Mouse (Mus musculus): ENCODE data around the gene Vmn1r179. TPM values are rescaled to one million over a fixed set of nuclear protein-coding genes. Genes with fewer than 3 reads are reported as not detected.
"Not testable (repeated sequence)": the region's sequence is repeated elsewhere in the genome, so short reads cannot be mapped to it uniquely, and the experiment has no call there.

Gene Vmn1r179
- not detected in 2 replicates for polyA plus RNA-seq (2014; fragmentation: Nextera tagmentation; extraction: Ambion mirVana)

DNA sequence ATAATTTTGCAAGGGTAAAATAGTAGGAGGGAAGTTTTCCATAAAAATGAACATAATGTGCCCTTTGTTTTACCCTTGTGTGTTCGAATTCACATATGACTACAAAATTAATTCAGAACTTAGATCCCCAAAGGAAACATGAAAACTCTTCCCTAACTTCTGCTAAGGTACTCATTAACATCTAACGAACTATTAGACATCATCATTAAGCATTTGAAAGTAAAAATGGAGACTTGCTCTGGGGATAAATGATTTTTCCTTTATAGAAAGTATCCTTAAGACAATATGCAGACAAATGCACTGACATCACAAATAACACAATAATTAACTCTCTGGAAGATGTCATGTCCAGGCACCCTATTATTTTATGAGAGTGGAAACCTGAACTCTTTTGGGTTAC, at the start of gene Vmn1r179:
TSS of gene Vmn1r179 (plus strand) at position 301 of the 400 bp plus-strand sequence.
- no peak for ATAC-seq (replicated peaks; ENCODE audit: insufficient number of reproducible peaks, low FRiP score, low TSS enrichment)
- H3K4me3 ChIP-seq (ENCODE audit: low read depth, low read length) = no peak within 1 kb of the TSS
- no peak within 1 kb of the TSS for H3K27ac ChIP-seq (ENCODE audit: low read depth, low read length)
- peaks cover 11% of the 10 kb centered on the region; the same call in 1 of the 2 replicates for H3K9me3 ChIP-seq (replicated peaks; ENCODE audit: control insufficient read depth, low read length)
- 55% methylated on average over 2 of the region's 2 CpGs for WGBS (ENCODE audit: insufficient replicate concordance)
- H3K27me3 ChIP-seq (ENCODE audit: control insufficient read depth, insufficient read depth, low read length) = no peaks in the 10 kb centered on the region
- no peaks in the 10 kb centered on the region for H3K4me1 ChIP-seq (ENCODE audit: control insufficient read depth, insufficient read depth, low read length)
- H3K9ac ChIP-seq (ENCODE audit: low read depth, low read length) = no peak within 1 kb of the TSS
- no peak within 1 kb of the TSS for H3K4me2 ChIP-seq
- H3K36me3 ChIP-seq (ENCODE audit: control insufficient read depth, insufficient read depth, low read length) = no peaks in the 10 kb centered on the region

DNA sequence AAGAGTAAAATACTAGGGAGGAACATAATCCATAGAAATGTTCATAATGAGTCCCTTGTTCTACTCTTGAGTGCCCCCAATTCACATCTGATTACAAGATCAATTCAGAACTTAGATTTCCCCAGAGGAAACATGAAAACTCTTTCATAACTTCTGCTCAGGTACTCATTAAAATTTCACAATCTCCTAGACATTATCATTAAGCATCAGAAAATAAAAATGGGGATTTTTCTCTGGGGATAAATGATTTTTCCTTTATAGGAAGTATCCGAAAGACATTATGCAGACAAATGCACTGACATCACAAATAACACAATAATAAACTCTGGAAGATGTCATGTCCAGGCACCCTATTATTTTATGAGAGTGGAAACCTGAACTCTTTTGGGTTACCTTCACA, 35.1 kb upstream of the Vmn1r179 start, which contains the start of gene Vmn1r178:
TSS of gene Vmn1r178 (plus strand) at position 301 of the 400 bp plus-strand sequence.
- WGBS (ENCODE audit: insufficient replicate concordance) = 66% methylated on average over 1 of the region's 1 CpGs
- Histone ChIP-seq H3K27me3 (ENCODE audit: control insufficient read depth, insufficient read depth, low read length) (no peaks in the 10 kb centered on the region), H3K4me3 (ENCODE audit: low read depth, low read length) (no peak within 1 kb of the TSS), H3K36me3 (ENCODE audit: control insufficient read depth, insufficient read depth, low read length) (no peaks in the 10 kb centered on the region), H3K9ac (ENCODE audit: low read depth, low read length) (no peak within 1 kb of the TSS), H3K4me2 (no peak within 1 kb of the TSS), H3K9me3 (replicated peaks; ENCODE audit: control insufficient read depth, low read length) (0 out of 2 replicates have a peak, but pooled peaks cover 2% of the 10 kb centered on the region), H3K4me1 (ENCODE audit: control insufficient read depth, insufficient read depth, low read length) (no peaks in the 10 kb centered on the region), H3K27ac (ENCODE audit: low read depth, low read length) (no peak within 1 kb of the TSS)
- no peak for ATAC-seq (replicated peaks; ENCODE audit: insufficient number of reproducible peaks, low FRiP score, low TSS enrichment)

DNA sequence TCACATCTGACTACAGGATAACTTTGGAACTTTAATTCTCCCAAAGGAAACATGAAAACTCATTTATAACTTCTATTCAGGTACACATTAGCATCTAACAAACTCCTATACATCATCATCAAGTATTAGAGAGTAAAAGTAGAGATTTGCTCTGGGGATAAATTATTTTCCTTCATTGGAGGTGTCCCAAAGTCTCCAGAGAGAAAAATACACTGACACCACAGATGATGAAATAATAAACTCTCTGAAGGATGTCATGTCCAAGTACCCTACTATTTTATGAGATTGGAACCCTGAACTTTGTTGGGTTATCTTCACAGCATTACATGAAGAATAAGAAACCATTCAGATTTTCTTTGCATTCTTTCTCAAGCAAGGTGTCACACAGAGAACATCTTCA, 23.6 kb downstream of the Vmn1r179 start, which contains the start of gene Vmn1r180:
TSS of gene Vmn1r180 (plus strand) at position 301 of the 400 bp plus-strand sequence.
- Histone ChIP-seq H3K4me3 (ENCODE audit: low read depth, low read length) (no peak within 1 kb of the TSS), H3K27ac (ENCODE audit: low read depth, low read length) (no peak within 1 kb of the TSS), H3K9me3 (replicated peaks; ENCODE audit: control insufficient read depth, low read length) (peaks cover 7% of the 10 kb centered on the region), H3K4me2 (no peak within 1 kb of the TSS), H3K4me1 (ENCODE audit: control insufficient read depth, insufficient read depth, low read length) (no peaks in the 10 kb centered on the region), H3K36me3 (ENCODE audit: control insufficient read depth, insufficient read depth, low read length) (no peaks in the 10 kb centered on the region), H3K9ac (ENCODE audit: low read depth, low read length) (no peak within 1 kb of the TSS), H3K27me3 (ENCODE audit: control insufficient read depth, insufficient read depth, low read length) (no peaks in the 10 kb centered on the region)
- ATAC-seq (replicated peaks; ENCODE audit: insufficient number of reproducible peaks, low FRiP score, low TSS enrichment) = no peak

DNA sequence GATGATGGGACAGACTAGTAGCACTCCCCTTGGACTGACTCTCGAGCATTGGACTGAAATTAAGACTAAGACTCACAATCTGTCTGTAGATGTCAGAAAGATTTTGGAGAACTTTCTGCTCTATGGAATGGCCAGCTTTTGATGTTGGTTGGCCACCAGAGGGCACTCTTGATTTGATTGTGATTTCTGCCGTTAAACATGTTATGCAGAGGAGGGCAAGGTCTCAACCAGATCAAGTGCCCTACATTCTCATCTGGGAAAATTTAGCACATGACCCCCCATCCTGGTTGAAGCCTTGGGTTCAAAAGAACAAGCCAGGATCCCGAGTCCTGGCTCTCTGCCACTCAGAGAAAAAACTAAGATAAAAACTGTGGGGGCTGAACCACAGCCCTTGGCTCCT, 41.3 kb downstream of the Vmn1r179 start:
- H3K9me3 ChIP-seq (replicated peaks; ENCODE audit: control insufficient read depth, low read length) = peaks cover 31% of the 10 kb centered on the region
- H3K9ac ChIP-seq (ENCODE audit: low read depth, low read length); H3K4me3 ChIP-seq (ENCODE audit: low read depth, low read length); H3K27ac ChIP-seq (ENCODE audit: low read depth, low read length); H3K36me3 ChIP-seq (ENCODE audit: control insufficient read depth, insufficient read depth, low read length); H3K27me3 ChIP-seq (ENCODE audit: control insufficient read depth, insufficient read depth, low read length); H3K4me2 ChIP-seq; ATAC-seq (replicated peaks; ENCODE audit: insufficient number of reproducible peaks, low FRiP score, low TSS enrichment); H3K4me1 ChIP-seq (ENCODE audit: control insufficient read depth, insufficient read depth, low read length): not testable (repeated sequence)
- 45% methylated on average over 3 of the region's 3 CpGs for WGBS (ENCODE audit: insufficient replicate concordance)

DNA sequence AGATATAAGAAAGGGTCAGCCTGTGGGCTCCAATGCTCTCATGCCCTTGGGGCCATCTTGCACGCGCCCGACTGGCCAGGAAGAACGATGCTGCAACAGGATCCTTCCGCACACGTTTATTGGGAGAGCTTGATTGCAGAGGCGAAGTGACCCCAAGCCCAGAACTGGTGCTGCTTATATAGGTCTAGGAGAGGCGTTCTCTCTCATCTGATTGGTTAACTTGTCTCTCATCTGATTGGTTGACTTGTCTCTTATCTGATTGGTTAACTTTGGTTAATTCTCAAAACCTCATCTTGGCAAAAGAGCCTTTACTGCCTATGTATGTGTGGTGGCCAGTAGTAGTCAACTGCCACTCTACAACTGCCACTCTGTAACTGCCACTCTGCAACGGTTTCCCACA, 47.5 kb downstream of the Vmn1r179 start, which contains the start of gene Vmn1r181:
TSS of gene Vmn1r181 (plus strand) at position 301 of the 400 bp plus-strand sequence.
- not testable (repeated sequence) for ATAC-seq (replicated peaks; ENCODE audit: insufficient number of reproducible peaks, low FRiP score, low TSS enrichment); H3K4me1 ChIP-seq (ENCODE audit: control insufficient read depth, insufficient read depth, low read length); H3K4me2 ChIP-seq; H3K36me3 ChIP-seq (ENCODE audit: control insufficient read depth, insufficient read depth, low read length); H3K4me3 ChIP-seq (ENCODE audit: low read depth, low read length); H3K9ac ChIP-seq (ENCODE audit: low read depth, low read length); H3K27me3 ChIP-seq (ENCODE audit: control insufficient read depth, insufficient read depth, low read length); H3K27ac ChIP-seq (ENCODE audit: low read depth, low read length)
- peaks cover 28% of the 10 kb centered on the region for H3K9me3 ChIP-seq (replicated peaks; ENCODE audit: control insufficient read depth, low read length)
- 65% methylated on average over 9 of the region's 9 CpGs for WGBS (ENCODE audit: insufficient replicate concordance)

Other genes starting within 250 kb of the Vmn1r179 start
- not detected in 2 replicates for gene Vmn1r173, start 226.3 kb upstream of the Vmn1r179 start, polyA plus RNA-seq (2014; fragmentation: Nextera tagmentation; extraction: Ambion mirVana)
- not detected in 2 replicates for gene Vmn1r174, start 174.7 kb upstream of the Vmn1r179 start, polyA plus RNA-seq (2014; fragmentation: Nextera tagmentation; extraction: Ambion mirVana)
- not detected in 2 replicates for gene Vmn1r175, start 116.3 kb upstream of the Vmn1r179 start, polyA plus RNA-seq (2014; fragmentation: Nextera tagmentation; extraction: Ambion mirVana)
- gene Vmn1r176, start 89.6 kb upstream of the Vmn1r179 start, polyA plus RNA-seq (2014; fragmentation: Nextera tagmentation; extraction: Ambion mirVana) = not detected in 2 replicates
- not detected in 2 replicates for gene Vmn1r177, start 60.5 kb upstream of the Vmn1r179 start, polyA plus RNA-seq (2014; fragmentation: Nextera tagmentation; extraction: Ambion mirVana)
- gene Vmn1r178, start 35.0 kb upstream of the Vmn1r179 start, polyA plus RNA-seq (2014; fragmentation: Nextera tagmentation; extraction: Ambion mirVana) = not detected in 2 replicates
- gene Vmn1r180, start 23.7 kb downstream of the Vmn1r179 start, polyA plus RNA-seq (2014; fragmentation: Nextera tagmentation; extraction: Ambion mirVana) = not detected in 2 replicates
- not detected in 2 replicates for gene Vmn1r181, start 47.6 kb downstream of the Vmn1r179 start, polyA plus RNA-seq (2014; fragmentation: Nextera tagmentation; extraction: Ambion mirVana)
- not detected in 2 replicates for gene V1rd19, start 74.7 kb downstream of the Vmn1r179 start, polyA plus RNA-seq (2014; fragmentation: Nextera tagmentation; extraction: Ambion mirVana)
- not detected in 2 replicates for gene Vmn1r183, start 126.3 kb downstream of the Vmn1r179 start, polyA plus RNA-seq (2014; fragmentation: Nextera tagmentation; extraction: Ambion mirVana)
- gene Zfp180, start 154.9 kb downstream of the Vmn1r179 start, polyA plus RNA-seq (2014; fragmentation: Nextera tagmentation; extraction: Ambion mirVana) = 14.2 and 19.9 TPM in 2 replicates
- 3.2 and 3.8 TPM in 2 replicates for gene Zfp112, start 185.3 kb downstream of the Vmn1r179 start, polyA plus RNA-seq (2014; fragmentation: Nextera tagmentation; extraction: Ambion mirVana)
- 7.7 and 10.6 TPM in 2 replicates for gene Zfp235, start 207.2 kb downstream of the Vmn1r179 start, polyA plus RNA-seq (2014; fragmentation: Nextera tagmentation; extraction: Ambion mirVana)
- 3.3 and 3.9 TPM in 2 replicates for gene Zfp114, start 248.1 kb downstream of the Vmn1r179 start, polyA plus RNA-seq (2014; fragmentation: Nextera tagmentation; extraction: Ambion mirVana)

All from heart, embryonic 11.5 days (tissue).